Mouse (Mus musculus) hindbrain, embryonic 16.5 days (tissue): Measurements from ENCODE around the gene Odaph. TPM values are rescaled to one million over a fixed set of nuclear protein-coding genes. Genes with fewer than 3 reads are reported as not detected.

ENCODE experiments used
- ATAC-seq: fragments of 200-750 bp; cut with Nextera tagmentation; 2 replicates; pipeline ENCODE4 v1.8.0; 2017; ENCODE audit warnings: moderate TSS enrichment, moderate library complexity
- H3K27ac ChIP-seq: fragments of 300-500 bp; sonication (generic); 2 replicates; pipeline ENCODE4 v1.5.1; 2014; ENCODE audit warnings: low read depth, mild to moderate bottlenecking, control low read depth, low read length, moderate library complexity
- H3K27me3 ChIP-seq: fragments of 300-500 bp; sonication (generic); replicated peaks from 2 replicates; pipeline ENCODE4 v1.6.1; 2014; ENCODE audit warnings: low read length; ENCODE audit not compliant: control insufficient read depth, insufficient read depth
- H3K36me3 ChIP-seq: fragments of 300-500 bp; sonication (generic); 2 replicates; pipeline ENCODE4 v1.6.1; 2014; ENCODE audit warnings: mild to moderate bottlenecking, low read length, moderate library complexity, mixed read lengths; ENCODE audit not compliant: control insufficient read depth, insufficient read depth
- H3K4me1 ChIP-seq: fragments of 300-500 bp; sonication (generic); 2 replicates; pipeline ENCODE4 v1.6.1; 2014; ENCODE audit warnings: low read depth, low read length; ENCODE audit not compliant: control insufficient read depth, insufficient read depth
- H3K4me2 ChIP-seq: fragments of 300-500 bp; sonication (generic); 2 replicates; pipeline ENCODE4 v1.6.1; 2014; ENCODE audit warnings: mild to moderate bottlenecking, low read length, control low read depth, moderate library complexity
- H3K4me3 ChIP-seq: fragments of 300-500 bp; sonication (generic); 2 replicates; pipeline ENCODE4 v1.5.1; 2014; ENCODE audit warnings: mild to moderate bottlenecking, low read length, control low read depth, moderate library complexity
- H3K9ac ChIP-seq: fragments of 300-500 bp; sonication (generic); 2 replicates; pipeline ENCODE4 v1.6.1; 2014; ENCODE audit warnings: low read depth, mild to moderate bottlenecking, control low read depth, low read length, moderate library complexity
- H3K9me3 ChIP-seq: fragments of 300-500 bp; sonication (generic); 2 replicates; pipeline ENCODE4 v1.6.1; 2014; ENCODE audit warnings: mild to moderate bottlenecking, low read length, moderate library complexity; ENCODE audit not compliant: control insufficient read depth
- WGBS: fragments of 180-500 bp; shearing (Covaris S2); extraction: QIAGEN DNeasy Blood & Tissue Kit; methylation state at CpG from one replicate; pipeline ENCODE4 v1.1.7; 2014; 5-methylcytosine and 5-hydroxymethylcytosine counted together
- polyA plus RNA-seq: library from polyadenylated mRNA; unstranded; fragments of >200 nt; fragmentation: Nextera tagmentation; extraction: Ambion mirVana; gene quantifications from 2 replicates; pipeline ENCODE4 v1.2.1, GENCODE M21; 2015

Odaph gene
- polyA plus RNA-seq, 1 experiment from 2014 or later: 0.43 TPM

- WGBS: 55% methylated on average over 2 of the region's 2 CpGs
- Histone ChIP-seq H3K27ac (no peak overlapping the region), H3K4me2 (no peak overlapping the region), H3K9me3 (no peaks in the 10 kb centered on the region), H3K36me3 (no peaks in the 10 kb centered on the region), H3K9ac (no peak overlapping the region), H3K4me3 (no peak overlapping the region), H3K4me1 (no peaks in the 10 kb centered on the region), H3K27me3 (no peaks in the 10 kb centered on the region)
- no peak for ATAC-seq
Measured at GRCm38 (mm10) chr5:92009827-92010226, 22.6 kb downstream of the Odaph start.

- Histone ChIP-seq H3K36me3 (no peaks in the 10 kb centered on the region), H3K4me1 (no peaks in the 10 kb centered on the region), H3K27ac (no peak overlapping the region), H3K27me3 (no peaks in the 10 kb centered on the region), H3K9me3 (no peaks in the 10 kb centered on the region), H3K9ac (no peak overlapping the region), H3K4me2 (no peak overlapping the region), H3K4me3 (no peak overlapping the region)
- WGBS: 65% methylated on average over 7 of the region's 7 CpGs
- no peak for ATAC-seq
Measured at GRCm38 (mm10) chr5:92011756-92012155, 24.5 kb downstream of the Odaph start.

GRCm38 (mm10) chr5:92019960-92020359 lies 32.7 kb downstream of the Odaph start:
- Histone ChIP-seq H3K36me3 (no peaks in the 10 kb centered on the region; the same call in 1 of the 2 replicates), H3K4me1 (no peaks in the 10 kb centered on the region)
- 69% methylated on average over 2 of the region's 2 CpGs for WGBS

GRCm38 (mm10) chr5:92042377-92043348 lies 55.4 kb downstream of the Odaph start:
- WGBS: under 1% methylated on average over 60 of the region's 68 CpGs
- peak overlapping the region; percentile 96 for H3K4me2 ChIP-seq
- H3K4me1 ChIP-seq: peaks cover 3% of the 10 kb centered on the region
- no peaks in the 10 kb centered on the region for H3K9me3 ChIP-seq
- peak; percentile 98 for ATAC-seq
- H3K4me3 ChIP-seq: peak overlapping the region; percentile 92
- peak overlapping the region; percentile 75 for H3K9ac ChIP-seq
- peak overlapping the region; percentile 80 for H3K27ac ChIP-seq
- H3K36me3 ChIP-seq: no peaks in the 10 kb centered on the region
- no peaks in the 10 kb centered on the region; the same call in 1 of the 2 replicates for H3K27me3 ChIP-seq

More at GRCm38 (mm10) chr5:92019960-92020359, 32.7 kb downstream of the Odaph start:
- Histone ChIP-seq H3K9me3 (no peaks in the 10 kb centered on the region), H3K9ac (no peak overlapping the region), H3K4me3 (no peak overlapping the region), H3K27me3 (no peaks in the 10 kb centered on the region), H3K4me2 (no peak overlapping the region), H3K27ac (no peak overlapping the region)
- no peak for ATAC-seq

GRCm38 (mm10) chr5:92043783-92044182 lies 56.5 kb downstream of the Odaph start, which contains the start of gene Cdkl2:
Cdkl2 (minus strand) TSS chr5:92043883.
- Histone ChIP-seq H3K4me3 (peak within 1 kb of the TSS; percentile 92), H3K4me2 (peak within 1 kb of the TSS; percentile 96), H3K27ac (peak within 1 kb of the TSS; percentile 80), H3K4me1 (peaks cover 3% of the 10 kb centered on the region), H3K27me3 (no peaks in the 10 kb centered on the region; the same call in 1 of the 2 replicates), H3K9ac (peak within 1 kb of the TSS; percentile 75), H3K9me3 (no peaks in the 10 kb centered on the region), H3K36me3 (no peaks in the 10 kb centered on the region)
- ATAC-seq: no peak
- WGBS: 70% methylated on average over 4 of the region's 4 CpGs

Other genes with a start within 250 kb of the Odaph start
- 77.9 and 78.5 TPM in 2 replicates for gene Rchy1, start 24.4 kb upstream of the Odaph start, polyA plus RNA-seq
- gene Cdkl2, start 56.4 kb downstream of the Odaph start, polyA plus RNA-seq: 19.7 and 24.9 TPM in 2 replicates
- 333 and 334 TPM in 2 replicates for gene G3bp2, start 96.2 kb downstream of the Odaph start, polyA plus RNA-seq
- 35.7 and 40.1 TPM in 2 replicates for gene Uso1, start 150.5 kb downstream of the Odaph start, polyA plus RNA-seq
- not detected in 2 replicates for gene U90926, start 227.9 kb downstream of the Odaph start, polyA plus RNA-seq